Mouse (Mus musculus) monocyte, adult 2 months (primary cell): ENCODE results near the gene Vdac2.

Experiments used
- DNase-seq, 2 experiments: peaks; one replicate each; pipeline ENCODE4 v3.0.0; 2022; ENCODE audit warnings: low spot score in 2 of 2, low read depth in 1 of 2

Vdac2 gene

GRCm38 (mm10) chr14:21850419-21851127 is 25.5 kb downstream of the Vdac2 start:
- DNase-seq, result no peak

GRCm38 (mm10) chr14:21851996-21852791 is 27.2 kb downstream of the Vdac2 start:
- DNase-seq, result peak; percentile 39 to 49

- DNase-seq, result peak in 1 of 2 experiments; percentile 60
Measured at GRCm38 (mm10) chr14:21853456-21854109, 28.5 kb downstream of the Vdac2 start.

GRCm38 (mm10) chr14:21854271-21854670 is 29.2 kb downstream of the Vdac2 start:
- no peak for DNase-seq

GRCm38 (mm10) chr14:21855961-21856360 is 30.9 kb downstream of the Vdac2 start:
- no peak for DNase-seq

GRCm38 (mm10) chr14:21856886-21857285 is 31.8 kb downstream of the Vdac2 start:
- no peak for DNase-seq

- DNase-seq, result no peak
Measured at GRCm38 (mm10) chr14:21866291-21866690, 41.3 kb downstream of the Vdac2 start.

GRCm38 (mm10) chr14:21866816-21867215 is 41.8 kb downstream of the Vdac2 start:
- DNase-seq, result no peak

GRCm38 (mm10) chr14:21890430-21890829 is 65.4 kb downstream of the Vdac2 start:
- DNase-seq, result peak; percentile 44 to 62

GRCm38 (mm10) chr14:21891581-21892340 is 66.7 kb downstream of the Vdac2 start:
- no peak for DNase-seq

- no peak for DNase-seq
Measured at GRCm38 (mm10) chr14:21892341-21892659, 67.3 kb downstream of the Vdac2 start.
